Mouse (Mus musculus): ENCODE measurements around the gene Rin3. TPM values are rescaled to one million over a fixed set of nuclear protein-coding genes. Genes with fewer than 3 reads are reported as not detected.

Gene Rin3
- polyA plus RNA-seq, 1 experiment from 2014 or later = 10.5 TPM

- no peak overlapping the region for H3K4me2 ChIP-seq (replicated peaks; ENCODE audit: low read depth)
- WGBS = 92% methylated on average over 11 of the region's 11 CpGs
- peaks cover 6% of the 10 kb centered on the region; the same call in 1 of the 2 replicates for H3K36me3 ChIP-seq (ENCODE audit: control insufficient read depth, insufficient read depth)
- H3K27me3 ChIP-seq (replicated peaks; ENCODE audit: control insufficient read depth, insufficient read depth, low read length) = no peaks in the 10 kb centered on the region
- H3K9me3 ChIP-seq (ENCODE audit: control insufficient read depth) = no peaks in the 10 kb centered on the region
- H3K4me1 ChIP-seq (replicated peaks; ENCODE audit: control insufficient read depth, insufficient read depth, low read length) = peaks cover 6% of the 10 kb centered on the region; the same call in 1 of the 2 replicates
- no peak for ATAC-seq
- no peak overlapping the region for H3K4me3 ChIP-seq (ENCODE audit: low read depth, low read length)
- no peak overlapping the region for H3K9ac ChIP-seq (ENCODE audit: low read depth, low read length)
- no peak for TF ChIP-seq CTCF (IDR thresholded peaks at IDR 0.05; ENCODE audit: low read depth)
- no peak overlapping the region for H3K27ac ChIP-seq (ENCODE audit: low read depth, low read length)
Measured at GRCm38 (mm10) chr12:102309099-102309799, 26.4 kb downstream of the Rin3 start.

- peaks cover 3% of the 10 kb centered on the region; the same call in 1 of the 2 replicates for H3K4me1 ChIP-seq (replicated peaks; ENCODE audit: control insufficient read depth, insufficient read depth, low read length)
- no peak overlapping the region for H3K4me3 ChIP-seq (ENCODE audit: low read depth, low read length)
- H3K9ac ChIP-seq (ENCODE audit: low read depth, low read length) = no peak overlapping the region
- 84% methylated on average over 8 of the region's 8 CpGs for WGBS
- TF ChIP-seq CTCF (IDR thresholded peaks at IDR 0.05; ENCODE audit: low read depth) = no peak
- peaks cover 11% of the 10 kb centered on the region for H3K36me3 ChIP-seq (ENCODE audit: control insufficient read depth, insufficient read depth)
- H3K9me3 ChIP-seq (ENCODE audit: control insufficient read depth) = no peaks in the 10 kb centered on the region
- no peaks in the 10 kb centered on the region for H3K27me3 ChIP-seq (replicated peaks; ENCODE audit: control insufficient read depth, insufficient read depth, low read length)
- H3K4me2 ChIP-seq (replicated peaks; ENCODE audit: low read depth) = no peak overlapping the region
- no peak overlapping the region for H3K27ac ChIP-seq (ENCODE audit: low read depth, low read length)
- ATAC-seq = no peak
Measured at GRCm38 (mm10) chr12:102309800-102310195, 26.9 kb downstream of the Rin3 start.

GRCm38 (mm10) chr12:102310261-102310660 lies 27.4 kb downstream of the Rin3 start:
- TF ChIP-seq CTCF (IDR thresholded peaks at IDR 0.05; ENCODE audit: low read depth) = no peak
- WGBS = 94% methylated on average over 3 of the region's 3 CpGs
- H3K9ac ChIP-seq (ENCODE audit: low read depth, low read length) = no peak overlapping the region
- no peak for ATAC-seq
- H3K4me1 ChIP-seq (replicated peaks; ENCODE audit: control insufficient read depth, insufficient read depth, low read length) = no peaks in the 10 kb centered on the region; the same call in 1 of the 2 replicates
- no peak overlapping the region for H3K4me2 ChIP-seq (replicated peaks; ENCODE audit: low read depth)
- H3K27me3 ChIP-seq (replicated peaks; ENCODE audit: control insufficient read depth, insufficient read depth, low read length) = no peaks in the 10 kb centered on the region
- no peaks in the 10 kb centered on the region for H3K9me3 ChIP-seq (ENCODE audit: control insufficient read depth)
- H3K27ac ChIP-seq (ENCODE audit: low read depth, low read length) = no peak overlapping the region
- peaks cover 16% of the 10 kb centered on the region for H3K36me3 ChIP-seq (ENCODE audit: control insufficient read depth, insufficient read depth)
- H3K4me3 ChIP-seq (ENCODE audit: low read depth, low read length) = no peak overlapping the region

- no peaks in the 10 kb centered on the region for H3K4me1 ChIP-seq (replicated peaks; ENCODE audit: control insufficient read depth, insufficient read depth, low read length)
- no peaks in the 10 kb centered on the region for H3K27me3 ChIP-seq (replicated peaks; ENCODE audit: control insufficient read depth, insufficient read depth, low read length)
- 86% methylated on average over 5 of the region's 5 CpGs for WGBS
- no peak overlapping the region for H3K27ac ChIP-seq (ENCODE audit: low read depth, low read length)
- H3K4me3 ChIP-seq (ENCODE audit: low read depth, low read length) = no peak overlapping the region
- H3K9me3 ChIP-seq (ENCODE audit: control insufficient read depth) = no peaks in the 10 kb centered on the region
- no peak overlapping the region for H3K4me2 ChIP-seq (replicated peaks; ENCODE audit: low read depth)
- H3K9ac ChIP-seq (ENCODE audit: low read depth, low read length) = no peak overlapping the region
- H3K36me3 ChIP-seq (ENCODE audit: control insufficient read depth, insufficient read depth) = peaks cover 20% of the 10 kb centered on the region
- TF ChIP-seq CTCF (IDR thresholded peaks at IDR 0.05; ENCODE audit: low read depth) = no peak
- ATAC-seq = no peak
Measured at GRCm38 (mm10) chr12:102311454-102311853, 28.6 kb downstream of the Rin3 start.

GRCm38 (mm10) chr12:102319150-102319549 lies 36.3 kb downstream of the Rin3 start:
- no peaks in the 10 kb centered on the region for H3K9me3 ChIP-seq (ENCODE audit: control insufficient read depth)
- WGBS = 40% methylated on average over 2 of the region's 2 CpGs

GRCm38 (mm10) chr12:102319899-102320298 lies 37.1 kb downstream of the Rin3 start:
- TF ChIP-seq CTCF (IDR thresholded peaks at IDR 0.05; ENCODE audit: low read depth) = no peak
- no peak overlapping the region for H3K4me3 ChIP-seq (ENCODE audit: low read depth, low read length)
- H3K36me3 ChIP-seq (ENCODE audit: control insufficient read depth, insufficient read depth) = peaks cover 8% of the 10 kb centered on the region; the same call in 1 of the 2 replicates
- WGBS = 20% methylated on average over 2 of the region's 2 CpGs
- 0 out of 2 replicates have a peak overlapping the region, but pooled peaks have one; percentile 17 for H3K4me2 ChIP-seq (replicated peaks; ENCODE audit: low read depth)
- H3K27me3 ChIP-seq (replicated peaks; ENCODE audit: control insufficient read depth, insufficient read depth, low read length) = no peaks in the 10 kb centered on the region
- peak overlapping the region; percentile 68 for H3K27ac ChIP-seq (ENCODE audit: low read depth, low read length)
- H3K4me1 ChIP-seq (replicated peaks; ENCODE audit: control insufficient read depth, insufficient read depth, low read length) = peaks cover 12% of the 10 kb centered on the region; the same call in 1 of the 2 replicates
- peak; percentile 81 for ATAC-seq
- H3K9me3 ChIP-seq (ENCODE audit: control insufficient read depth) = no peaks in the 10 kb centered on the region
- no peak overlapping the region for H3K9ac ChIP-seq (ENCODE audit: low read depth, low read length)

More at GRCm38 (mm10) chr12:102319150-102319549, 36.3 kb downstream of the Rin3 start:
- no peak overlapping the region for H3K4me2 ChIP-seq (replicated peaks; ENCODE audit: low read depth)
- TF ChIP-seq CTCF (IDR thresholded peaks at IDR 0.05; ENCODE audit: low read depth) = no peak
- no peak overlapping the region; the same call in 1 of the 2 replicates for H3K27ac ChIP-seq (ENCODE audit: low read depth, low read length)
- ATAC-seq = no peak
- peaks cover 12% of the 10 kb centered on the region; the same call in 1 of the 2 replicates for H3K4me1 ChIP-seq (replicated peaks; ENCODE audit: control insufficient read depth, insufficient read depth, low read length)
- H3K4me3 ChIP-seq (ENCODE audit: low read depth, low read length) = no peak overlapping the region
- H3K27me3 ChIP-seq (replicated peaks; ENCODE audit: control insufficient read depth, insufficient read depth, low read length) = no peaks in the 10 kb centered on the region
- H3K36me3 ChIP-seq (ENCODE audit: control insufficient read depth, insufficient read depth) = peaks cover 14% of the 10 kb centered on the region
- H3K9ac ChIP-seq (ENCODE audit: low read depth, low read length) = no peak overlapping the region
